Mouse (Mus musculus) cerebellum, adult 2 months (tissue): ENCODE measurements around the gene Fads3.

Experiments
- CTCF ChIP-seq: fragments of 200-500 bp; IDR thresholded peaks from 2 replicates; pipeline ENCODE4 v1.5.1; 2011; ENCODE audit warnings: low read depth, mild to moderate bottlenecking, control low read depth, low read length, moderate library complexity, borderline replicate concordance; ENCODE audit not compliant: insufficient read depth
- POLR2A ChIP-seq: fragments of 200-500 bp; IDR thresholded peaks from 2 replicates; pipeline ENCODE4 v1.6.1; 2011; ENCODE audit warnings: low read length, control low read depth, borderline replicate concordance; ENCODE audit not compliant: insufficient read depth

- no peak for TF ChIP-seq CTCF
- no peak for TF ChIP-seq POLR2A
Observed at GRCm38 (mm10) chr19:10096371-10096876, 55.1 kb downstream of the Fads3 start.
